Mouse (Mus musculus) kidney, embryonic 16.5 days (tissue): ENCODE data around the gene Rad23b. TPM values are rescaled to one million over a fixed set of nuclear protein-coding genes. Genes with fewer than 3 reads are reported as not detected.

Experiments used
- ATAC-seq: fragments of 200-750 bp; cut with Nextera tagmentation; 2 replicates; pipeline ENCODE4 v1.8.0; 2017; ENCODE audit warnings: moderate TSS enrichment; ENCODE audit not compliant: low FRiP score, low TSS enrichment
- H3K27ac ChIP-seq: fragments of 300-500 bp; sonication (generic); 2 replicates; pipeline ENCODE4 v1.5.1; 2014; ENCODE audit warnings: low read length
- H3K27me3 ChIP-seq: fragments of 300-500 bp; sonication (generic); 2 replicates; pipeline ENCODE4 v1.6.1; 2014; ENCODE audit warnings: low read length, control low read depth, mixed read lengths; ENCODE audit not compliant: insufficient read depth
- H3K36me3 ChIP-seq: fragments of 300-500 bp; sonication (generic); 2 replicates; pipeline ENCODE4 v1.6.1; 2014; ENCODE audit warnings: low read length, control low read depth, mixed read lengths; ENCODE audit not compliant: insufficient read depth
- H3K4me1 ChIP-seq: fragments of 300-500 bp; sonication (generic); 2 replicates; pipeline ENCODE4 v1.6.1; 2014; ENCODE audit warnings: low read length, control low read depth, mixed read lengths; ENCODE audit not compliant: insufficient read depth
- H3K4me2 ChIP-seq: fragments of 300-500 bp; sonication (generic); replicated peaks from 2 replicates; pipeline ENCODE4 v1.6.1; 2014; ENCODE audit warnings: low read depth, low read length
- H3K4me3 ChIP-seq: fragments of 300-500 bp; sonication (generic); 2 replicates; pipeline ENCODE4 v1.5.1; 2014; ENCODE audit warnings: mild to moderate bottlenecking, low read length
- H3K9ac ChIP-seq: fragments of 300-500 bp; sonication (generic); replicated peaks from 2 replicates; pipeline ENCODE4 v1.6.1; 2014; ENCODE audit warnings: low read length
- H3K9me3 ChIP-seq: fragments of 300-500 bp; sonication (generic); 2 replicates; pipeline ENCODE4 v1.6.1; 2016; ENCODE audit warnings: low read length, control low read depth
- WGBS: fragments of 180-500 bp; shearing (Covaris S2); extraction: QIAGEN DNeasy Blood & Tissue Kit; methylation state at CpG from one replicate; pipeline ENCODE4 v1.1.7; 2014; 5-methylcytosine and 5-hydroxymethylcytosine counted together
- polyA plus RNA-seq: library from polyadenylated mRNA; unstranded; fragments of >200 nt; fragmentation: Nextera tagmentation; extraction: Ambion mirVana; gene quantifications from 2 replicates; pipeline ENCODE4 v1.2.1, GENCODE M21; 2015

Rad23b gene
- polyA plus RNA-seq, 1 experiment from 2014 or later: 75.0 TPM

DNA sequence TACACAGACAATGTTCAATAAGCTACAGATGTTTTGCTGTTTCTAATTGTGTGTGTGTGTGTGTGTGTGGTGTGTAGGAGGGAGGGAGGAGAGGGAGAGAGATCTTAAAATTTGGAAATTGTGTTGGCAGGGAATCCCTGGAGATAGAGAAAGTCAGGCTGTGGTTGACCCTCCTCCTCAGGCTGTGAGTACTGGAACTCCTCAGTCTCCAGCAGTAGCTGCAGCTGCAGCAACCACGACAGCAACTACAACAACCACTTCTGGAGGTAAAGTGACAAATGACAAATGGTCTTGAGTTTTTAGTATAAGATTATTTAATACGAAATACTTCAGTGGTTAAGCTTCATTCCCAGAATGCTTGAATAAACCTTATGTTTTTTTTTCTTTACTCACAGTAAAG, 32.5 kb downstream of the Rad23b start:
- peaks cover 66% of the 10 kb centered on the region for H3K36me3 ChIP-seq
- no peak for ATAC-seq
- 62% methylated on average over 2 of the region's 2 CpGs for WGBS
- H3K27me3 ChIP-seq: no peaks in the 10 kb centered on the region
- no peaks in the 10 kb centered on the region for H3K4me1 ChIP-seq
- H3K27ac ChIP-seq: no peak overlapping the region
- no peak overlapping the region for H3K4me3 ChIP-seq
- no peak overlapping the region for H3K9ac ChIP-seq
- no peaks in the 10 kb centered on the region for H3K9me3 ChIP-seq
- no peak overlapping the region for H3K4me2 ChIP-seq

GRCm38 (mm10) chr4:55386768-55387167, 36.9 kb downstream of the Rad23b start:
- no peak for ATAC-seq
- Histone ChIP-seq H3K9me3 (no peaks in the 10 kb centered on the region), H3K27ac (no peak overlapping the region), H3K9ac (no peak overlapping the region), H3K4me1 (no peaks in the 10 kb centered on the region), H3K36me3 (peaks cover 50% of the 10 kb centered on the region), H3K27me3 (no peaks in the 10 kb centered on the region), H3K4me2 (no peak overlapping the region), H3K4me3 (no peak overlapping the region)
- WGBS: 81% methylated on average over 2 of the region's 2 CpGs

DNA sequence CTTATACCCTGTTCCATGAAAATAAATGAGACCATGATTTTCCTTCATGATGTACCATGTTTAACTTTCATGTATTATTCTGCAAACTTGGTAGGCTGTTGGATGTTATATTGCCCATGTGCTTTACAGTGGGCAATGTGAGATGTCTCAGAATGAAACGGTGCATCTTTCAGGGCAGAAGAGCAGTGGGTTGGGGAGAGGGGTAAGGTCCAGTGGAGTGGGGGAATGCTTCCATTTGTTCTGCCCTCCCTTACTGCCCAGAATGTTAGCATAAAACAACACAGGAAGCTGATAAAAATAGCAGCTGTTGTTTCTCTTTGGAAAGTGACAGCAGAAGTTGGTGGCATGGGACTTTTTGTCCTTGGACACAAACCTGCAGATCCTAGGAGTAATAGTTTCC, 41.6 kb downstream of the Rad23b start:
- Histone ChIP-seq H3K4me1 (no peaks in the 10 kb centered on the region), H3K9me3 (no peaks in the 10 kb centered on the region), H3K4me2 (no peak overlapping the region), H3K9ac (no peak overlapping the region), H3K27ac (no peak overlapping the region), H3K36me3 (peaks cover 17% of the 10 kb centered on the region), H3K27me3 (no peaks in the 10 kb centered on the region), H3K4me3 (no peak overlapping the region)
- ATAC-seq: 0 out of 2 replicates have a peak, but pooled peaks have one; percentile 57
- 46% methylated on average over 1 of the region's 1 CpGs for WGBS

GRCm38 (mm10) chr4:55392445-55392844, 42.6 kb downstream of the Rad23b start:
- ATAC-seq: no peak
- 90% methylated on average over 7 of the region's 7 CpGs for WGBS

DNA sequence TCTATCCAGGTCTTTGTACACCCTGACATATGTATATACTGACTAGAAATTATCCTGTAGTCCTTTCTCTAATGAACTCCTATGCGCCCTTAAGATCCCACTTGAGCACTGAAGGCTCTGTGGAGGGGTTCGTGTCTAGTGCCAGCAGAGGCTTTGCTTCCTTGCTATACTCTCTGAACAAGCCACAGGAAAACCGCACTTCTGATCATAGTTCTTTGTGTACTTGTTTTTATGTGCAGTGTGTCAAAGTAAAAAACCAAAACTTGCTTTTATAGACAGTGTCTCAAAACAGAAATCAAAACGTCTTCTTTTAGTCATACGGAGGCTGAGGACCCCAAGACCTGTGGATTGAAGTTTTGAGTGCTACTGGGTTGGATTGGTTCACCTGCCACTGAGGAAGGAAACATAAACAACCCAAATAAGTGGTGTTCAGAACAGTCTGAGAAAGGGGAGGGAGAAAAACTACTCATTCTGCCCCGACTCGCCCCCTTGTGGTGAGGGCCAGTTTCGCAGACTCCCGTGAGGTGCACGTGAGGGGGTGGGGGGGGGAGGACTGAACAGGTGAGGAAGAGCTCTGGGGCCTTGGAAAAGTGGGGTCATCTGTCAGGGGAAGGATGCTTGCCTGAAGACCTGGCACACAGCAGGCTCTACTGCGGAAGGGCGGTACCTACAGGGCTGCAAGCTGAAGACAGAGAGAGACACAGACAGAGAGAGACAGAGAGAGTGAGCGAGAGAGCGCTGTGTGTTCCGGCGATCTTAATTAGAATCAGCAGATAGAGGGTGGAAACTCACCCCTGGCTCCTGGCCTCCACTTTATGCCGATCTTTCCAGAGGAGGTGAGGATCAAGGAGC, 48.3 kb downstream of the Rad23b start:
- H3K9me3 ChIP-seq: no peaks in the 10 kb centered on the region
- H3K27ac ChIP-seq: no peak overlapping the region
- H3K4me1 ChIP-seq: no peaks in the 10 kb centered on the region
- no peaks in the 10 kb centered on the region for H3K36me3 ChIP-seq
- H3K4me2 ChIP-seq: peak overlapping the region; percentile 33
- 0 out of 2 replicates have a peak overlapping the region, but pooled peaks have one; percentile 5 for H3K4me3 ChIP-seq
- 37% methylated on average over 17 of the region's 17 CpGs for WGBS
- no peaks in the 10 kb centered on the region for H3K27me3 ChIP-seq
- H3K9ac ChIP-seq: no peak overlapping the region
- 0 out of 2 replicates have a peak, but pooled peaks have one; percentile 23 for ATAC-seq

More at GRCm38 (mm10) chr4:55392445-55392844, 42.6 kb downstream of the Rad23b start:
- H3K4me2 ChIP-seq: no peak overlapping the region
- H3K9ac ChIP-seq: no peak overlapping the region
- H3K4me3 ChIP-seq: no peak overlapping the region
- H3K9me3 ChIP-seq: no peaks in the 10 kb centered on the region
- H3K4me1 ChIP-seq: no peaks in the 10 kb centered on the region
- peaks cover 8% of the 10 kb centered on the region for H3K36me3 ChIP-seq
- H3K27me3 ChIP-seq: no peaks in the 10 kb centered on the region
- no peak overlapping the region for H3K27ac ChIP-seq

GRCm38 (mm10) chr4:55398901-55399300, 49.1 kb downstream of the Rad23b start:
- Histone ChIP-seq H3K27ac (no peak overlapping the region), H3K4me3 (no peak overlapping the region), H3K4me1 (no peaks in the 10 kb centered on the region), H3K36me3 (no peaks in the 10 kb centered on the region), H3K4me2 (no peak overlapping the region; the same call in 1 of the 2 replicates), H3K9ac (no peak overlapping the region), H3K9me3 (no peaks in the 10 kb centered on the region), H3K27me3 (no peaks in the 10 kb centered on the region)
- ATAC-seq: no peak
- WGBS: 74% methylated on average over 11 of the region's 11 CpGs

DNA sequence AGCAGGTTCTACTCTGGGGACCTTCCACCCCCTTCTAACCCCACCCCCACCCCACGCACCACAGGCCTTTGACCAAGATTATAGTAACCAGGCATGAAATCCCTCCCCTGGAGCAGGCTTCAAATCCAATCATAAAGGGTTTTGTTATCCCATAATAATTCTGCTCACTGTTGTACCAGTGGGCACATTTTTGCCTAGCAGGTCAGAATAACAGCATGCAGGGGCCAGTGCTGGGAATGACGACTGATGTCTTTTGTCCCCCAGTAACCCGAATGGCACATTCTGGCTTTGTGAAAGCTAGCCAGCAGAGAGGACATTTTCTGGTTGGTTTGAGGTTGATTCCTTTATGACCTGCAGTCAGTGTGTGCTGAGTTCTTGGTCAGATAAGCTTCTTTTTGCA, 55.5 kb downstream of the Rad23b start:
- H3K4me1 ChIP-seq: no peaks in the 10 kb centered on the region
- no peaks in the 10 kb centered on the region for H3K27me3 ChIP-seq
- no peak for ATAC-seq
- no peak overlapping the region for H3K4me3 ChIP-seq
- H3K4me2 ChIP-seq: no peak overlapping the region
- no peaks in the 10 kb centered on the region for H3K36me3 ChIP-seq
- no peaks in the 10 kb centered on the region for H3K9me3 ChIP-seq
- 83% methylated on average over 3 of the region's 3 CpGs for WGBS
- H3K27ac ChIP-seq: no peak overlapping the region
- no peak overlapping the region for H3K9ac ChIP-seq

- Histone ChIP-seq H3K9me3 (no peaks in the 10 kb centered on the region), H3K27me3 (no peaks in the 10 kb centered on the region), H3K36me3 (no peaks in the 10 kb centered on the region), H3K4me2 (no peak overlapping the region), H3K4me1 (no peaks in the 10 kb centered on the region), H3K27ac (no peak overlapping the region), H3K4me3 (no peak overlapping the region), H3K9ac (no peak overlapping the region)
- no peak for ATAC-seq
- 88% methylated on average over 1 of the region's 1 CpGs for WGBS
Observed at GRCm38 (mm10) chr4:55406558-55406957, 56.7 kb downstream of the Rad23b start.

GRCm38 (mm10) chr4:55408081-55408480, 58.2 kb downstream of the Rad23b start:
- H3K4me1 ChIP-seq: no peaks in the 10 kb centered on the region
- H3K4me3 ChIP-seq: no peak overlapping the region
- H3K27ac ChIP-seq: no peak overlapping the region
- no peak overlapping the region for H3K9ac ChIP-seq
- no peak overlapping the region for H3K4me2 ChIP-seq
- no peaks in the 10 kb centered on the region for H3K9me3 ChIP-seq
- no peaks in the 10 kb centered on the region for H3K36me3 ChIP-seq
- no peak for ATAC-seq
- 70% methylated on average over 2 of the region's 2 CpGs for WGBS
- H3K27me3 ChIP-seq: no peaks in the 10 kb centered on the region

DNA sequence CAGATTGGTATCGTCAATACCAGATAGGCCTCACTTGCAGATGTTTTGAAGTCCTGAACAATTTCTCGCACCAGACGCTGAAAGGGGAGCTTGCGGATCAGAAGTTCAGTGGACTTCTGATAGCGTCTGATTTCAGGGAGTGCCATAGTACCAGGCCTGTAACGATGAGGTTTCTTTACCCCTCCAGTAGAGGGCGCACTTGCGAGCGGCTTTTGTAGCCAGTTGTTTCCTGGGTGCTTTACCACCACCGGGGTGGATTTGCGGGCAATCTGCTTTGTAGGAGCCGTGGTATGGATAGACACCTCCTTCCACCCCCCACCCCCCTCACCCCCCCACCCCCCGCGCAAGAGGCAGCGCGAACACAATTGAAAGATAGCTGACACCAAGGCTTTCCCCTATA, 59.2 kb downstream of the Rad23b start:
- no peak overlapping the region for H3K9ac ChIP-seq
- no peak for ATAC-seq
- no peak overlapping the region for H3K4me3 ChIP-seq
- H3K27ac ChIP-seq: no peak overlapping the region
- H3K4me2 ChIP-seq: no peak overlapping the region
- 94% methylated on average over 16 of the region's 16 CpGs for WGBS
- H3K36me3 ChIP-seq: no peaks in the 10 kb centered on the region
- no peaks in the 10 kb centered on the region for H3K9me3 ChIP-seq
- H3K27me3 ChIP-seq: no peaks in the 10 kb centered on the region
- H3K4me1 ChIP-seq: no peaks in the 10 kb centered on the region
